Mouse (Mus musculus) midbrain, embryonic 12.5 days (tissue): ENCODE measurements around the gene Nr1h2. TPM values are rescaled to one million over a fixed set of nuclear protein-coding genes. Genes with fewer than 3 reads are reported as not detected.

Experiments
- ATAC-seq: fragments of 200-750 bp; cut with Nextera tagmentation; 2 replicates; pipeline ENCODE4 v1.8.0; 2017; ENCODE audit warnings: low read depth, moderate TSS enrichment, moderate library complexity; ENCODE audit not compliant: low FRiP score
- H3K27ac ChIP-seq: fragments of 300-500 bp; sonication (generic); replicated peaks from 2 replicates; pipeline ENCODE4 v1.5.1; 2016; ENCODE audit warnings: mild to moderate bottlenecking
- H3K27me3 ChIP-seq: fragments of 300-500 bp; sonication (generic); 2 replicates; pipeline ENCODE4 v1.6.1; 2016; ENCODE audit warnings: mild to moderate bottlenecking
- H3K36me3 ChIP-seq: fragments of 300-500 bp; sonication (generic); 2 replicates; pipeline ENCODE4 v1.6.1; 2016
- H3K4me1 ChIP-seq: fragments of 300-500 bp; sonication (generic); 2 replicates; pipeline ENCODE4 v1.6.1; 2016
- H3K4me2 ChIP-seq: fragments of 300-500 bp; sonication (generic); replicated peaks from 2 replicates; pipeline ENCODE4 v1.6.1; 2016; ENCODE audit warnings: mild to moderate bottlenecking, moderate library complexity
- H3K4me3 ChIP-seq: fragments of 300-500 bp; sonication (generic); 2 replicates; pipeline ENCODE4 v1.5.1; 2016; ENCODE audit warnings: mild to moderate bottlenecking
- H3K9ac ChIP-seq: fragments of 300-500 bp; sonication (generic); replicated peaks from 2 replicates; pipeline ENCODE4 v1.6.1; 2016; ENCODE audit warnings: mild to moderate bottlenecking, moderate library complexity
- H3K9me3 ChIP-seq: fragments of 300-500 bp; sonication (generic); 2 replicates; pipeline ENCODE4 v1.6.1; 2016; ENCODE audit warnings: mild to moderate bottlenecking
- WGBS: fragments of 180-500 bp; shearing (Covaris S2); methylation state at CpG from one replicate; pipeline ENCODE4 v1.1.7; 2016; 5-methylcytosine and 5-hydroxymethylcytosine counted together
- polyA plus RNA-seq: library from polyadenylated mRNA; unstranded; fragments of >200 nt; fragmentation: Nextera tagmentation; extraction: Ambion mirVana; gene quantifications from 2 replicates; pipeline ENCODE4 v1.2.1, GENCODE M21; 2016

Gene Nr1h2
- polyA plus RNA-seq, 1 experiment from 2014 or later: 80.3 TPM

DNA sequence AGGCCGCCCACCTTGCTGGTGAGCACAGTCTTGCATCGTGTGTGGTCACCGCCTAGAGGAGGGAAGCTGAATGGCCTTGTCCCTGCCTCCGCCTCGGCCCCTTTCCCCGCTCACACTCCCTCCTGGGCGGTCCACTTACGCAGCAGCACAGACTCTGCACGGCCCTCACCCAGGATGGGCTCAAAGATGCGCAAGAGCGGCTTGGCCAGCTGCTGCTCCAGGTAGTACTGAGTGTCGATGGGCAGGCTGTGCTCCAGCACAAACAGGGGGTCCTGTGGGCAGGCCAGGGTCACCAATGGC lies 20.1 kb downstream of the Nr1h2 start:
- WGBS: 76% methylated on average over 12 of the region's 12 CpGs
- Histone ChIP-seq H3K4me1 (no peaks in the 10 kb centered on the region), H3K9ac (no peak overlapping the region), H3K4me2 (no peak overlapping the region), H3K27ac (no peak overlapping the region), H3K4me3 (no peak overlapping the region), H3K27me3 (peaks cover 15% of the 10 kb centered on the region), H3K36me3 (peaks cover 61% of the 10 kb centered on the region), H3K9me3 (no peaks in the 10 kb centered on the region)
- no peak for ATAC-seq

DNA sequence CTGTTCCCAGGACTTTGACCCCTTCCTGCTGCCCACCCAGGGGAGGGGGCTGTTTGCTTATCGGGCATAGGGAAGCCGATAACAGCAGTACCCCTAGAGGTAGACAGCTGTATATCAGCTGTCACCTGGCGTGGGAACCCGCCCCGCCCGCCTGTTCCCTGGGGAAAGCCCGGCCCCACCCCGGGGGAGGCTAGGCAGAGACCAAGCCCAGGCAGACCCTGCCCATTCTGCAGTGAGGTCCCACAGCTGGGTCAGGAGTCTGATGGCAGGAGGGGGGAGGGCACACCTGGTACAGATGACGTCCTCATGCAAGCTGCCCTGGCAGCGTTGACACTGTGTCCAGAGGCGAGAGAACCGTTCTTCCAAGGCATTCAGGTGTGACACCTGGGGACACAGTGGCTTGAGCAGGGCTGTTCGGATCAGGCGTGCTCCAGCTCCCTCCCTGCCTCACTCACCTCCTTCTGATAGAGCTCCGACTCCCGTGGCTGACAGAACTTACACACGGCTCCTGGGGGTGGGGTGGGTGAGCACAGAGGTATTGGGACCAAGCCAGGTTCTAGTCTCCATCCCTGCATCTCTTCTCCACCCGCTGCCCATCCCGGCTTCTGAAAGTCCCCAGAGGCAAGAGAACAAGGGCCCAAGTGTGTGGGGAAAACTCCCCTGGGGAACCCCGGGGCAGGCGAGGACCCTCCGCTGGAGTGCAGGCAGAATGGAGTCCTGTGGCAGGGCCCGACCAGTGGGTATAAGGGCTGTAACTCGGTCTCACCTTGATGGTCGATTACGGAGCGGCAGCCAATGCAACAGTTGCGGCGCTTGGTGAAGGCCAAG lies 20.6 kb downstream of the Nr1h2 start:
- H3K36me3 ChIP-seq: peaks cover 55% of the 10 kb centered on the region
- no peak for ATAC-seq
- H3K9me3 ChIP-seq: no peaks in the 10 kb centered on the region
- peaks cover 21% of the 10 kb centered on the region for H3K27me3 ChIP-seq
- no peak overlapping the region for H3K4me3 ChIP-seq
- no peak overlapping the region for H3K27ac ChIP-seq
- H3K4me2 ChIP-seq: no peak overlapping the region
- H3K9ac ChIP-seq: no peak overlapping the region
- 92% methylated on average over 29 of the region's 29 CpGs for WGBS
- peaks cover 2% of the 10 kb centered on the region for H3K4me1 ChIP-seq

DNA sequence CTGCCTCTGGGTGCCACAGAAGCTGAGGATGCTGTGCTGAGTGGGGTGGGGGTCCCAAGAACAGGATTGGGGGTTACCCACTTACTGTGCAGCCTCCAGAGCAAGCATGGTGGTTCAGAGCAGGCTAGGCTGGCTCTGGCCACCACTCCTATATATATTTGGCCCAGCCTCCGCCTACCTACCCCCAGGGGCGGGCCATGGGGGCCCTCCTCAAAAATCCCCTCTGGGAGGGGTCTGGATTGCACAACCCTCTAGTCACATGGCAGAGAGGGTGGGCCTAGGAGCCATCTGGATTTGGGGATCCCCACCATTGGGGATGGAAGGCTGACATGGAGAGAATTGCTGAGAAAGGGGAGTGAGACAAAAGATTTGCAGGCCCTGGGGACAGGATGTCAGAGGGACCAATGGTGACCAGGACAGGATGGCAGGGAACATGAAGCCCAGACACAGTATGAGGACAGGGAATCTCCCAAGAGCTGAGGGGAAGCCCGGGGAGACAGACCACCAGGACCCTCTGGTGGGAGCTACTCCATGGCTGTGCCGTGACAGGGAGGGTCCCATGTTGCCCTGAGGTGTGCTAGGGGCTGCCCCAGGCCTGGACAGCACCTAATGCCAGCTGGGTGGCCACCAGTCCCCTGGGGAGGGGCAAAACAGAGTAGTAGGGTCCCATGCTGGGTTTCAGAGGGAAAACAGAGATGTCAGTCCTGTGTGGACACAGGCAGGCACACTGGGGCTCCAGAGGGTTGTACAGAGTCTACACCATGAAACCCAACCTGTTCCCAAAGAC lies 21.6 kb downstream of the Nr1h2 start, which contains the start of gene Spib:
Gene Spib (minus strand): TSS at position 126 of the 787 bp plus-strand sequence.
- ATAC-seq: no peak
- H3K4me3 ChIP-seq: no peak within 1 kb of the TSS
- H3K4me2 ChIP-seq: no peak within 1 kb of the TSS
- H3K27me3 ChIP-seq: peaks cover 31% of the 10 kb centered on the region
- no peak within 1 kb of the TSS for H3K9ac ChIP-seq
- peaks cover 10% of the 10 kb centered on the region for H3K4me1 ChIP-seq
- 81% methylated on average over 4 of the region's 4 CpGs for WGBS
- peaks cover 45% of the 10 kb centered on the region for H3K36me3 ChIP-seq
- H3K9me3 ChIP-seq: no peaks in the 10 kb centered on the region
- no peak within 1 kb of the TSS for H3K27ac ChIP-seq

DNA sequence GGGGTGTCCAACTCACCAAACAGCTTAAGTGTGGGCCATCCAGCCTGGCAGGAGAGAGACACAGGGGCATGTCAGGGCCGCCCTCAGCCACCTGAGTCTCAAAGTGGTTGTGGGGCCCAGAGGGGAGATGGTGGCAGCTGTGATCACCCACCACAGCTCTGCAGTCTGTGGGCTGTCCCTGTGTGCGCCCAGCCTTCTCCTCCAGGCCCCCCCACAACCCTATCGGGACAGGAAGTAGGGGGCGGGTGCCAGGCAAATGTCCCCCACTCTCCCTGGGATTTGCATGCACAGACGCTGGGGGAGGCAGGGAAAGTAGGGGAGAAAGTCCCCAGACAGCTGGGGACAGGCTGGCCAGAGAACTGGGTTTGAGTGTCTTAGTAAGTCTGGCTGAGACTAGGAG lies 22.5 kb downstream of the Nr1h2 start:
- no peak for ATAC-seq
- 44% methylated on average over 4 of the region's 5 CpGs for WGBS
- no peak overlapping the region for H3K4me2 ChIP-seq

DNA sequence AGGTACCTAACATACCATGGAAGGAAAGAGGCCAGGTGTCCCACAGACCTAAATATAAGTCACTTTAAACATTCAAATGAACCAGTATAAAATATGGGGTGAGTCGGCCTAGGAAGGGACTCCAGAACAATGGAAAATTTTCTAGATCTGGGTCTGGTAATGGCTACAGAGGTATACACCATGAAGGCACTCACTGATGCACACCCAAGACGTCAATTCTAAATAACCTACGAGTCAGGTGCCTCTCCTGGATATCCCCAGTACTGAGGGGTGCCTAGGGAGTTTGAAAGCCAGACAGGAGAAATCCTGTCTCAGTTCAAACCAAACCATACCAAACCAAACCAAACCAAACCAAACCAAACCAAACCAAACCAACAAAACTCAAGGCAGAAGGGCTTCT lies 23.2 kb downstream of the Nr1h2 start:
- Histone ChIP-seq H3K4me3 (no peak overlapping the region), H3K27ac (no peak overlapping the region), H3K36me3 (peaks cover 29% of the 10 kb centered on the region), H3K9me3 (no peaks in the 10 kb centered on the region), H3K4me2 (no peak overlapping the region), H3K4me1 (peaks cover 11% of the 10 kb centered on the region), H3K9ac (no peak overlapping the region), H3K27me3 (peaks cover 47% of the 10 kb centered on the region)
- no peak for ATAC-seq
- 88% methylated on average over 3 of the region's 3 CpGs for WGBS

More for the DNA sequence above, 22.5 kb downstream of the Nr1h2 start:
- no peaks in the 10 kb centered on the region for H3K9me3 ChIP-seq
- no peak overlapping the region for H3K27ac ChIP-seq
- H3K4me3 ChIP-seq: no peak overlapping the region
- no peak overlapping the region for H3K9ac ChIP-seq
- peaks cover 36% of the 10 kb centered on the region for H3K36me3 ChIP-seq
- peaks cover 40% of the 10 kb centered on the region for H3K27me3 ChIP-seq
- peaks cover 10% of the 10 kb centered on the region for H3K4me1 ChIP-seq

DNA sequence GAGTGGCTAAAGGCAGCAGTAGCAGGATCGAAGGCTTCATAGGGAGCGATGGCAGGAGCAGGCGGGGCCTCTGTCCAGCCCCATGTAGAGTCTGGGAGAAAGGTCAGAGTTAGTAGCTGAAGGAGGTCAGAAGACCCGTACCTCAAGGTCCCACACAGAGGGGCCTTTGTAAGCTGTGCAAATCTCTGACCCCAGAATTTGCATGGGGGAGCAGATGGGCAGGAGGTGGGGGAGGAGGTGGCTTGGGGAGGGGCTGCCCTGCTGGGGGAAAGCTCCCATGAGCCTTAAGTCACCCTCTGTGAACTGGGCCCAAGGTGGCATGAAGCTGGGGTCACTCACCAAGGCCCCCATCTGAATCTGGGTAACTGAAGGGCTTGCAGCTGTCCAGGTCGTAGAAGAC lies 24.2 kb downstream of the Nr1h2 start:
- WGBS: 61% methylated on average over 5 of the region's 5 CpGs

DNA sequence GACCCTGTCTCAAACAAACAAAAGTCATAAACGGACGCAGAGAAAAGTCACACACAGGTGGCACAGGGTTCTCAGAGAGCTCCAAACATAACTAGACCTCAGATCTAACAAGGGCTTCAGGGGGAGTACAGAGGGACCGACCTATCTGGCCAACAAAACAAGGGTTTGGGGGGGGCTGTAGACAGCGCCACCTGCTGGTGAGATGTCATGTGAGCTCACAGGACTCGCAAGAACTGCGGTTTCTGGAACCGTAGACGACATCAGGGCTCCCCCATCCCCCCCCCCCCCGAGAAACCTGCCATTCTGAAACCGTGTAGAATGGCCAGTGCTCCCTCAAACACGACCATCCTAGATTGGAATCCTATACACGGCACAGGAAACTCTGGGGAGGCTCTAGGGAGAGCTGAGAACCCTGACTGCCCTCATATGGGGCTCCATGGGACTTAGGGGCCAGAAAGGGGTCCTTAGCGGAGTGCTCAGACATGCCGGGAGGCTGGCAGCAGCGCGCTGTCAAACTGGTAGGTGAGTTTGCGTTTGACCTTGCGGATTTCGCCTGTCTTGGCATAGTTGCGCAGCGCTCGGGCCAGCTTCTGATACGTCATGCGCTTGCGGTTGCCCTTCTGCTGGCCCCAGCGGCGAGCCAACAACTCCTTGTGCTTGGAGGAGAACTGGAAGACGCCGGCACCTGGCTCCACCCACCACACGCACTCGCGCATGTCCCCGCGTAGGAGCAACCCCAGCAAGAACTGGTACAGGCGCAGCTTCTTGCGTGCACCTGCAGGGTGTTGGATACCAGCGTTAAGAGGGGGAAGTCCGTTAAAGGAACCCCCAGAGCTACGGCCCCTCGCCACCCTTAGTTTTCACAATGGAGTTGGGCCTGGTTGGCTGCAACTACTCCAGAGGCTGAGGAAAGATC lies 26.0 kb downstream of the Nr1h2 start:
- peaks cover 4% of the 10 kb centered on the region; the same call in 1 of the 2 replicates for H3K36me3 ChIP-seq
- H3K27ac ChIP-seq: no peak overlapping the region
- peak overlapping the region; percentile 36 for H3K4me3 ChIP-seq
- H3K9ac ChIP-seq: peak overlapping the region; percentile 24
- WGBS: 6% methylated on average over 39 of the region's 40 CpGs
- peaks cover 16% of the 10 kb centered on the region for H3K4me1 ChIP-seq
- H3K27me3 ChIP-seq: peaks cover 75% of the 10 kb centered on the region
- ATAC-seq: peak; percentile 13; the same call in 1 of the 2 replicates
- peak overlapping the region; percentile 59 for H3K4me2 ChIP-seq
- H3K9me3 ChIP-seq: no peaks in the 10 kb centered on the region

More for the DNA sequence above, 24.2 kb downstream of the Nr1h2 start:
- peaks cover 57% of the 10 kb centered on the region for H3K27me3 ChIP-seq
- H3K36me3 ChIP-seq: peaks cover 19% of the 10 kb centered on the region
- H3K4me1 ChIP-seq: peaks cover 16% of the 10 kb centered on the region
- H3K4me3 ChIP-seq: no peak overlapping the region
- no peak overlapping the region for H3K27ac ChIP-seq
- H3K9me3 ChIP-seq: no peaks in the 10 kb centered on the region
- no peak overlapping the region for H3K9ac ChIP-seq
- H3K4me2 ChIP-seq: no peak overlapping the region
- no peak for ATAC-seq

DNA sequence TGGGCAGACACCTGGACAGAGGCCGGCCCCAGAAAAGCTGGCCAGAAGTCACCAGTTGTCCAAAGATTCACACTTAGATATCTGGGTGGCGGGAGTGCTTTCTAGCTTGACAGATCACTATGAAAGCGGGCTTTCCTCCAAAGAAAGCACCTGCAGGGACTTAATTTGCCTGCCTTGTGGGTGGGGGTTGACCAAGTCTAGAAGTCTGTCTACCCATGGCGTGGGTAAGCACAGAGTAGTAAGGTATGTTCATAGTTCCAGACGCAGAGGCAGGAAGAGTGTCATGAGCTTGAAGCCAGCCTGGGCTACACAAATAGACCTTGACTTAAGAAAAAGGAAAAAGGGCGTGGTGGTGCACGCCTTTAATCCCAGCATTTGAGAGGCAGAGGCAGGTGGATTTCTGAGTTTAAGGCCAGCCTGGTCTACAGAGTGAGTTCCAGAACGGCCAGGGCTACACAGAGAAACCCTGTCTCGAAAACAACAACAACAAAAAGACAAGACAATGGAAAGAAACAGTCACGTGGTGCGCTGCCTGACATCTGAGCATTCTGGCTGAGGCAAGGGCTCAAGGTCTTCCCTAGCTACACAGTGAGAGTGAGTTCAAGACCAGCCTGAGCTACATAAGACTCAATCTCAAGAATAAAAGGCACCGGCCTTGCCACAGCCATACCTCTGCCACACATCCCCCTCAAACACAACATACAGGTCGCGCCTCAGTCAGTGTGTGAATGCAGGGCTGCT lies 27.2 kb downstream of the Nr1h2 start:
- H3K27me3 ChIP-seq: peaks cover 86% of the 10 kb centered on the region
- whole genome bisulfite sequencing: 86% methylated on average over 14 of the region's 14 CpGs
- H3K36me3 ChIP-seq: no peaks in the 10 kb centered on the region
- H3K9me3 ChIP-seq: no peaks in the 10 kb centered on the region
- H3K4me1 ChIP-seq: peaks cover 16% of the 10 kb centered on the region
- H3K9ac ChIP-seq: no peak overlapping the region
- H3K4me2 ChIP-seq: no peak overlapping the region
- H3K4me3 ChIP-seq: no peak overlapping the region
- H3K27ac ChIP-seq: no peak overlapping the region
- ATAC-seq: no peak

DNA sequence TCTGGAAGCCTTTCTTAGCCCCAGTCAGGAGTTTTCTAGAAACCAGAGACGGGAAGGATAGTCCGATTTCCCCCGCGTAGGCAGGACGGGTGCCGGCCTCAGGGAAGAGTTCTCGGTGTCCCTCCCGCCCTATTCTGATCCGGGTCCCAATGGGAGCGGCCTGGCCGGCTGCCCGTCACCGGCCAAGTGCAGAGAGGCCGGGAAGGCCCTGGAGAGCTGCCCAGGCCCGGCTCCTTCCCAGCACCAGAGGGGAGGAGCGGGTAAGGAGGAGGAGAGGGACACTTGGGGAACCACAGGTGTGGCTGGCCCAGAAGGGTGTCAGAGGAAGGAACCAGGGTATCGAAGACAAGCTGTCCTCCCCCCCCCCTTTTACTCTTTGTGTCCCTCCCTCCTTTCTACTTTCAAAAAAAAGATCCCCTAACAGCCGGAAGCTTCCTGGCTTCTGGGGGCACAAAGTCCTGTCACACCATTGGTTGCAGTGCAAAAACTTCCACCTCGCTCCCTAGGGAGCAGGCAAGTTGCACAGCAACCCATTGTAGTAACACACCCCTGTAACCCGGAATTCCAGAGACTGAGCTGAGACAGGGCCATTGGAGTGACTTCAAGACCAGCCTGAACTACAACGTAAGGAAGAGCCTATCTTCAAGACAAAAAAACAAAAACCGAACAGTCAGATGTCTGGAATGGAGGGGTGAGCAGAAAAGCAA lies 28.5 kb downstream of the Nr1h2 start:
- no peak for ATAC-seq
- Histone ChIP-seq H3K4me2 (0 out of 2 replicates have a peak overlapping the region, but pooled peaks have one; percentile 9), H3K9me3 (no peaks in the 10 kb centered on the region), H3K27me3 (peaks cover 97% of the 10 kb centered on the region), H3K4me3 (no peak overlapping the region), H3K36me3 (no peaks in the 10 kb centered on the region), H3K4me1 (peaks cover 16% of the 10 kb centered on the region), H3K27ac (no peak overlapping the region), H3K9ac (no peak overlapping the region; the same call in 1 of the 2 replicates)
- 20% methylated on average over 22 of the region's 22 CpGs for WGBS

DNA sequence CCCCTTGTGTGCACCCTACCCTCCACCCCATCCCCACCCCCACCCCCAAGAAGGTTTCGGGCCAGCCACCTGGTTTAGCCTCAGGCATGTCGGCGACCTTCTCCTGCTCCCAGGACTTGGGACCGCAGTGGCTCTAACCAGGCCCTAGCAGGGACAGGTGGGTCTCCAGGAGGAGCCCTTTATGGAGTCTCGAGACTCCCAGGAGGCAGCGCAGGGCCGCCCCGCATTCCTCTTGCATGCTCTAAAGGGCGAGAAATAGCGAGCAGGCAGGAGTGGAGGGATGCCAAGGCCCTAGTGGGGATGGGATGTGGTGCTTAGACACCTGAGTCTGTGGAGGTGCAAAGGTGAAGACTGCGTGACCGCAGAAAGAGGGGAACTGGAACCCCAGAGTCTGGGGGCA lies 29.2 kb downstream of the Nr1h2 start, which contains the start of gene Mybpc2:
Gene Mybpc2 (minus strand): TSS at position 155 of the 400 bp plus-strand sequence.
- 33% methylated on average over 12 of the region's 12 CpGs for WGBS
- H3K9ac ChIP-seq: no peak within 1 kb of the TSS; the same call in 1 of the 2 replicates
- no peaks in the 10 kb centered on the region for H3K9me3 ChIP-seq
- peaks cover 16% of the 10 kb centered on the region for H3K4me1 ChIP-seq
- no peak within 1 kb of the TSS for H3K27ac ChIP-seq
- H3K4me2 ChIP-seq: 0 out of 2 replicates have a peak within 1 kb of the TSS, but pooled peaks have one; percentile 9
- H3K4me3 ChIP-seq: no peak within 1 kb of the TSS
- no peaks in the 10 kb centered on the region for H3K36me3 ChIP-seq
- H3K27me3 ChIP-seq: peaks cover 90% of the 10 kb centered on the region
- no peak for ATAC-seq
